Mouse (Mus musculus) spleen, postnatal 36 days (tissue): ENCODE measurements around the gene Gm6525.

Experiments
- DNase-seq, 2 experiments: peaks; one replicate each; pipeline ENCODE4 v3.0.0; 2022; ENCODE audit warnings: low spot score in 2 of 2, mixed read lengths in 1 of 2

Gm6525 gene

DNA sequence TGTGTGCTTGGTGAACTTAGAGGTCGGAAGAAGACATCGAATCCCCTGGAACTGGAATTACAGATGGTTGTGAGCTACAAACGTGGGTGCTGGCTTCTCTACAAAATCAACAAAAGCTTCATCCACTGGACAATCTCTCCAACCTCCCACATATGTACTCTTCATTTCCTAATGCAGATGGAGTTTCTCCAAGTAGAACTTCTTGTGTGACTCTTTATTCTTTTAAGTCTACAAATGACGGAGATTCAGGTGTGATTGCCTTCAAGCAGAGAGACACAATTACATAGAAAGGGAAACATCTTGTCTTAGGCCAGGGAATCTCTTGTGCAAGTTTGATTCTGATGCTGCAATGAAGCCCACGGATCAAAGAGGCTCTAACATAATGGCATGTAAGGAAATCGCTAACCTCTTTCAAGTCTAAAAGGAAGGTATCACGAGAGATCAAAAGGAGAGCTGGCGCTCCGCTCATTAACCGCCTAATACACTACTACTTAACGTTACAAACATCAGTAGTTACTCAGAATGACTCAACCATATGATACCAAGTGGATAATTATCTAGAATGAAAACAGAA, at the start of gene Gm6525:
Gene Gm6525, plus strand, starts transcription at position 524 of the 574 bp plus-strand sequence.
- DNase-seq, result no peak

DNA sequence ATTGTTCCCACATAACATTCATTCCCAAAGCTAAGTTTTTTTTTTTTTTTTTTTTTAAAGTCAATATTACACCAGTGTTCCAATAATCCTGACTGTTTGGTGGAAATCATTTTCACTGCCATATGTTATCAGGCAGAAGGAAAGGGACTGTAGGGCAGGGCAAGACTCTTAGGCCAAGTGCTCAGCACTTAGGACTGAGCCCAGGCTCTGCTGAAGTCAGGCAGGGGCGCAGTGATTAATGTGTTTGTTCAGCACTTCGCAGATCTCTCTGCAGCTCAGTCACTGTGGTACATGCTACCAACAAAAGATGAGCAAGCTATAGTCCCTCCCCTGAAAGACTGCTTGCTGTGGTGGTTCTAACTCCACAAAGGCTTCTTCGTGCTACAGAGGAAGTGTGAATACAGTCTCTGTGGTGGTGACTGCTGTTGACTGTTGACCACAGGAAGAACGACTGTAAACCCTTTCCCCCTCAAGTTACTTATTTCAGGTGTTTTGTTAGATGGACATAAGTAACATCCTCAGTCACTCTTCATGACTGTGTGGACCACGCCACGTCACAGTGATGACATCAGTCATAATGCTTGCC, 48.1 kb upstream of the Gm6525 start:
- peak in 1 of 2 experiments; percentile 19 for DNase-seq

DNA sequence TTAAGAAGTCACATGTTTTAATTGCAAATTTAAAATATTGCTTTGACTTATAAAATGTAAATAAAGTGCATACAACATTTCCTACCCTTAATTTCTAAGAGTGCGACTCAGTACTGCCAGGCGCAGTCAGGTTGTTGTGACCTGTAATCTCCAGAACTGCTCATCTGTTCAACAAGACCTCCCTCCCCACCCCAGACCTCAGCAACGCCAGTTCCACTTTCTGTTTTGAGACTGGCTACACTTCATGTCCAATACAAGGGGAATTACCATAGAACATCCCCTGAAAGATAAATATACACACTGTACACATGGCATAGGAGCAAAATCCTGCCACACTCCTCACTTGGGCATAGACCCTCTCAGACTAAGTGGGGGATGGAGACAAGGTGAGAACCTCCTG, 47.2 kb upstream of the Gm6525 start:
- peak; percentile 37 to 39 for DNase-seq

DNA sequence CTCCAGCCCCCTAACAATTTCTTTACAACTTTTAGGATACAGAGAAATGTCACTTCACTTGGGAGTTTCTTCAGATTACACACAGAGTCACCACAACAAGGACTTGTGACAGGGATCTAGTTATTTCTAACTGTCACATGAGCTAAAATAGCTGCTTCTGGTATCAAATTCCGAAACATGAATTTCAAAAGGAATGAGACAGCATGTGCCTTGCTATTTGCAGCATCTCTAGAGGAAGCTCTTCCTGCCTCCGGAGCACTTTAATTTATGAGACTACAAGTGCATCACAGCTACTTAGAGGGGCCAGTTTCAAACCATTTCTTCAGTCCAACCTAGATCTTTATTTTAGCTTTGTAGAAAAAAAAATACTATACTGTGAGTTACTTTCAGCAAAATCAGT, 46.5 kb upstream of the Gm6525 start:
- no peak for DNase-seq

DNA sequence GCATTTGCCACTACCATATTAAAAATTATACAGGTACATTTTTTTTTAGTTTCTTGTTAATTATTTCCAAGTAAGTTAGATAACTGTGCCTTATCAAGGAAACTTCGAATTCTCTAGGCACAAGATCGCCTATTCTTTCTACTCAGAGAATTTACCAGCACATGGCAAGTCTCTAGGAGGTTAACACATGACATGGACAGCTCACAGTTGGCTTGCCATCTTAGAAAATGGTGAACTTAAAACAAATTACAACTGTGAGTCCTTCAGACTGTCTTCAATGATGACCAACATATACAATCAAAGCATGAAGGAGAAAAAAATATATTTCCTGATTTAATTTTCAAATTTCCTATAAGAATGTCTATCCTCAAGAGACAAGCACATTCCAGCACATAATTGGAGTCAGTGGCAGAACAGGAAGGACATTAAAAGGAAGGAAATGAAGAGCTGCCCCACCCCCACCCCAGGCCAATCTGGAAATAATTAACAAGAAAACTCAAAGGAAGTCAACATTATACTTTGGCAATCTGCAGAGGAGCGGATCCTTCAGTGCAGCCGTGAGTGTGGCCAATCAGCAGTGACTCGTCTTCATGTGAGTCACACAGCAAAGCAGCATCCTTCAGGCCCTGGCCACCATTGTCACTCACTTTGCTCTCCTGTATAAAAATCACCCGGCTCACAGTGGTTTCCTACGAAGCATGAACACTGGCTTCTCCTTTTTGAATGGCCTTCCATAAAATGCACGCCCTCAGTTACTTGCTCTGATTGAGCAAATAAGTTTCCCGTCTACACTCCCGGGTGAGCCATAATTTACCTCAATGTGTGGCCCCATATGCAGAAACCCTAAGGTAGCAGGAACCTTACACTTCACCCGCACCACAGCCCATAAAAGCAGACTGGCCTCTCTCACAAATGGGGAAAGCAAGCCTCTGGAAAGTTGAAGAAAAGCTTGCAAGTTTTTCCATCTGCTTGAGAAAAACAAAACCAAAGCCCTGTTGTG, 44.7 kb upstream of the Gm6525 start:
- no peak for DNase-seq

DNA sequence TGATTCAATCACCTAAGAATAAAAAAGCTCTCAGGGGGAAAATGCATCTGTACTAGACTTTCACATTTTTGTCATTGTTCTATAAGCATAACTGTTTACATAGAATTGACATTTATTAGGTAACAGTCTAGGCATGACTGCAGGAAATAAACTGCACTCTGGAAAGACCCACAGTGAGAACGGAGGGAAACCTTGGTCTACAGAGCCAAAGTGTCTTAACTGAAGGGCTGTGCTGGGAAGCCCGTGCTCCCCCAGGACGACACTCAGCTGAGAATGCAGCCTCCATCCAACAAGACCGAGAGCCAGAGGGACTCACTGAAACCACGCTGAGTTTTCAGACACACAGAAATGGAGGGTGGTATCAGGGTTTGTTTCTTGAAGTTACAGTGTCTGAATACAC, 43.1 kb upstream of the Gm6525 start:
- DNase-seq, result no peak

DNA sequence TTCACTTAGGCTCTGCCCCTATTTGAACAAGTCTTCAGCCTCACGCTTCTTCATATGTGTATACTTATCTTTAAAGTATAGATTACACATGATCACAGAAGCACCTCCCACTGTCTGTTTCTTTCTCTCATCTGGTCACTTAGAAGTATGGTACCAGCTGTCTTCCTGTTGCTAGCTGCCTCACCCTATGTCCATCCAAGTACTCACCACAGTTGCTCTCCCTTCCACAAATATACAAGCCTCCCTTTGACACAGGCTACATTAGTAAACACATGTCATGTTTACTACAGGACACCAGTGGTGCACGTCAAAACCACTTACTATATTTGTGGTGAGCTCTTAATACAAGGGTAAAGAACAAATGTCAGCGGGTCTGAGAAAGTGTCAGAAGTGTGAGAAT, 42.5 kb upstream of the Gm6525 start:
- DNase-seq, result no peak

DNA sequence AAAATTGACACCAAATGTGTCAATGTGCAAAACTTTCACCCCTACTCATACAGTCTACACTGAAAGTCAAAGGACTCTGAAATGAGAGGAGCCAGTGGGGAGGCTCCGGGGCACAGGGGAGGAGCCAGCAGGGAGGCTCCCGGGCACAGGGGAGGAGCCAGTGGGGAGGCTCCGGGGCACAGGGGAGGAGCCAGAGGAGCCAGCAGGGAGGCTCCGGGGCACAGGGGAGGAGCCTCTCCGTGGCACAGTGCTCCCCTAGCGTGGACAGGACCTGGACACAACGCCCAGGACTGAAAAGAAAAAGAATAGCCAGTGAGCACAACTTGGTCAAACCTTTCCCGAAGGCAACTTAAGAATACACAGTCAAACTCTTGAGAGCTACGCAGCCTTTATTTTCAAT, 38.5 kb upstream of the Gm6525 start:
- peak; percentile 9 to 25 for DNase-seq

DNA sequence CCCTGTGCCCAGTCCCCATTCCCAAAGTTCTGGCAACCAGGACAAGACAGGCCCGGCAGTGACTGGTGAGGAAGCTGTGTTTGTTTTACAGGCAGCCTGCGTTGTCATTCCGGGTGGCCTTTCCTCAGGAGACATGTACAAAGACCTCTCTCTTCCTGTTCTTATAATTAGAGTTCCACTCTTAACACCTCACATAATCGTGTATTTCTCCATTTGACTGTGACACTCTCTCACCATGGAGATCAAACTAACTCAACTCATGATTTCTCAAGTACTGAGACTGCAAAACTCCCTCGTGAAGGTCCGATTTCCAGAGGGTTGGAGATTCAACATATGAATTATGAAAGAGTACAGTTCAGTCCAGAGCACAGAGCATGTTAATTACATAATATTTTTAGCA, 38.0 kb upstream of the Gm6525 start:
- DNase-seq, result no peak

DNA sequence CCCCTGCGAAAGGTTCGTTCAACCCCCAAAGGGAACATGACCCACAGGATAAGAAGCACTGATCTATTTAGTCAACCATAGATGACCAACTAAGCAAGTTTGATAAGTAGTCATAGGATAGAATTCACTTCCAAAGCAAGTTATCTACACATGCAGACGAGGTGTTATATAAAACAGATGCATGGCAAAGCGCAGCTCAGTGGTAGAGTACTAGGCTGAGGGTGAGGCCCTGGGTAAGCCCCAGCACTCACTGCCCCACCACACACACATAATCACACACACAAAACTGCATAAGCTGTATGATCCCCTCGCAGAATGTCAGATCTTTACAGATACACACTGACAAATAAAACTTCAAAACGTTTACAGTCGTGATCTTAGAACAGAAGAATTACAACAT, 37.4 kb upstream of the Gm6525 start:
- DNase-seq, result no peak

DNA sequence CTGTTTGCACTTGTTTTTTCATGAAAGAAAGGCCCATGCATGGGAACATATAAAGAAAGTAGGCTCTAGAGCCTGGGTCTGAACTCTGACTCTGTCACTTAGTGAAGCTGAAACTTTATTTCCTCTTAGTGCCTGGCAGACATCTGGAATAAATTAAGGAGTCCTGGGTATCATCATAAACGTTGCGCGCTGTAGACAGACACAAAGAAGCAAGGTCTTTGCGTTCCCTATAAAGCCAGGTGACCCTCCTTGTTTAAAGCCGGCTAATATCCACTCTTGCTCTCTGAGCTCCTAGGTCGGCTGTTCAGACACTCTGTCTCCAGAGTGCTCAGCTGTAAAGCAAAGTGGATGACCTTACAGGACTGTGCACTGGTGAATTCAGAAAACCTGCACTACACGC, 33.0 kb upstream of the Gm6525 start:
- DNase-seq, result no peak

DNA sequence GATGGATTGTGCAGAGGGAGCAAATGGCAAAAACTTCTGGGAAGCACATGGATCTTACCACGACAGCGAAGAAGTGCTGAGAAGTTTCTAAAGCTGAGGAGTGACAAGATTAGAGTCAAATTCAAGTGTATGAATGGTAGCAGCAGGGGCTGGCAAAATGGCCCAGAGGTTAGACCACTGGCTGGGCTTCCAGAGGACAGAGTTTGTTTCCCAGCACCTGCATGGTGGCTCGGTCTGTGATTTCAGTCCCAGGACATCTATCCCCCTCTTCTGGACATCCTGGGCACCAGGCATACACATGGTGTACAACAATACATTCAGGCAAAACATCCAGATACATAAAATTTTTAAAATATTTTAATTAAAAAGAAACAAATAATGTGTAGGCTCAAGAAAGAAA, 24.1 kb upstream of the Gm6525 start:
- DNase-seq, result no peak

DNA sequence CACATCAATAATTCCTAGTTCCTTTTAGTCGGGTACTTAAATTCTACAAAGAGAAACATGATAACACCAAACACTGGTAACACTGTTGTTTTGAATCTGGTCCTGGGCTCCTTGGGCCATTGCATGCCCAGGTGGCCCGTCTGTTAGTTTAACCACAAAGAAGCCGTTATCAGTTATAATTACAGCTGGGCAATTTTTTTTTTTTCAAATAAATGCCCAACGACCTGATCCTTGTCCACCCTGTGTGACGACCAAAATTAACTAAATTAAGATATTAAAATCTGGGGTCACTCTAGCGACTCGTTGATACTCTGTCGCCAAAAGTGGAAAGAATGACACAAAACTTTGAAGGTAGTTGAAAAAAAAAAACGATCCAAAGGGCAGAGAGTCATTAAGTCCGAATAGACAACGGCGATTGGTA, 19.2 kb upstream of the Gm6525 start:
- DNase-seq, result no peak

DNA sequence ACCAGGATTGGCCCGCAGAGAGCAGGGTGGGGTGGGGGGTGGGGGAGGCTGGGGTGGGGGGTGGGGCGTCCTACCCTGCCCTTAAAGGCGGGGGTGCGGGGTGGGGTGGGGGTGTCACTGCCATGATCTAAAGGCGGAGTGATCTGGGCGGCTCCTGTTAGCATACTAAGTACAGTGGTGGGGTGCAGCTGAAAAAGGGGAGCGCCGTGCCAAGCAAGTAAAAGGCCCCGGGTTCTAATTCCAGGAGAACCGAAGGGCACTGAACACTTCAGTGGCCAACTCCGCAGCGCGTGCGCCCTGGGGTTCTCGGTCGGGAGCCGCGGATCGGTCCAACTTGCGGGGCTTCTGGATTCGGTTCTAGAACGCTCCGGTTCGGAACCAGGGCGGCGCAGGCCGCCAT, 18.8 kb upstream of the Gm6525 start:
- DNase-seq, result no peak

DNA sequence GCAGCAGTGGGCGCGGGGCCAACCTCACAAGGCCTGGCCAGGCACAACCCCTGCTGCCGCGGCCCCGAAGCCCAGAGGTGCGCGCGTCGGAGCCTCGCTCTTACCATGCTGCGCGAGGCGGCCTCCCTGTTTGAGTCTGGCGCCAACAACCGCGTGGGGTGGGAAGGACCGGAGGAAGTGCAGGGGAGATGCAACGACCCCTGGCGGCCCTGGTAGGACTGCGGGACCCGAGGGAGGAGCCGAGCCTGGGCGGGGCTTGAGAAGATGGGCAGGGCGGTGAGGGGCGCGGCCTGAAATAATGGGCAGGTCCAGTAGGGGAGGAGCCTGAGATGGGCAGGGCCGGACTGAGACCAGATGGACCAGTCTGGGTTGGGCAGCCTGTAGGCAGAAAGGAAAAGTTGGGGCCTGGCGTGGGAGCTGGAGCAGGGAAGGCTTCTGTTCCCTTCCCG, 18.3 kb upstream of the Gm6525 start, which contains the start of gene Mnd1:
Gene Mnd1, minus strand, starts transcription at position 229 of the 449 bp plus-strand sequence.
- peak; percentile 96 for DNase-seq

DNA sequence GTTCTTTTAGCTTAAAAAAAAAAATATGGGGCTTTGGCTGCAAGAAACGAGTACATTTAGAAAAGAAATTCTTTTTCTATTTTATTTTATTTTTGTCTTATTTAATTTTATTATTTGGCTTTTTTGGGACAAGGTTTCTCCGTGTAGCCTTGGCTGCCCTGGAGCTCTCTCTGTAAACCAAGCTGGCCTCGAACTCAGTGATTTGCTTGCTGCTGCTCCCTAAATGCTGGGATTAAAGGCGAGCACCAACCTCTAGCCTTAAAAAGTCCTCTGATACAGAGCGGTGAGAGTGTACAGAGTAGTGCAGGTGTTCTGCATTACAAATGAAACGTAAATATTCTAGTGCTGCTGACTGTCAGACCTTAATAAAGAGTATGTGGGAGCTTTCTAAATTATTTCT, 17.8 kb upstream of the Gm6525 start:
- DNase-seq, result no peak

DNA sequence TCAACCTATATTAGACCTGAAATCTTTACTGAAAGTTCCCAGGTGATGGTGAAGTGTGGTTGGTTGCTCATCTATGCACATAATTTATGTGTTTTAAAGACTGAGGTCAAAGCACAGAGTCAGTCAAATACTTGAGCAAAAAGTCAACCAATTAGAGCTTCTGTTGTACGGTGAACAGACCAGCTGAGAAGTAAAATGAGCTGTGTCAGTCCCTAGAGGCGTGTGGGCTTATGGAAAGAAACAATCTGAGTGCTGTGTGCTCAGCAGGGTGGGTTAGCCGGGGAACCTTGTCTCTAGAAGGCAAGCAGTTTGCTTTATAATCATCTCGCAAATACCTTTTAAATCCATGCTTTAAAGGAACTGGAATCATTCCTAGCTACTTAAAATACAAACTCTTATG, 16.9 kb upstream of the Gm6525 start:
- peak; percentile 40 to 47 for DNase-seq

DNA sequence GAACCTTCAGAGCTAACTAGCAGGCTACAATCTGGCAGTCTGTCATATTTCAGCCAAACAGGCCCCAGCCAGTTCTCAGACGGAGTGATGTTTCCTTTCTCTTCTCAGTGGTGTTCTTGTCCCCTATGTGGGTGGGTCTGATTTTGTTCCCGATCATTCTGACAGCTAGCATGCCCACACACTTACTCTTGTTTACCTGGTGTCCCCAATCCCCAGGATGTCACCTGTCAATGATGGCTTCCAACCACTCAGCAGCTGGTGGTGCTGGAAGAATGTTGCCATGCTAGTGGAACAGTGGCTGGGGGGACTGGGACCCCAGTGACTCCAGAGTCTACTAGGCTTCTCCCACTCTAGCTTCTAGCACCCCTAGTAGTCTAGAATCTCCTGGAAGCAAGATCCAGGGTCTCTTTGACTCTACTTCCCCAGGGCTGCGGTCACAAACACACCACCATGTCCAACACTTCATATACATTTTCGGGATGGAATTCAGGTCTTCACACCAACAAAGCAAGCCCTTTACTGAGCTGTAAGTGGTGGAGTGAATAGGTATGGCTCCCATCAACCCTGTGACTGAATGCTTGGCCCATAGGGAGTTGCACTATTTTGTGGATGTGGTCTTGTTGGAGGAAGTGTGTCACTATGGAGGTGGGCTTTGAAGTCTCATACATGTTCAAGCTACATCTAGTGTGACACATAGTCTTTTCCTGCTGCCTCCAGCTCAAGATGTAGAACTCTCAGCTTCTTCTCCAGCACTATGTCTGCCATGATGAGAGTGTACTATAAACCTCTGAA, 16.1 kb upstream of the Gm6525 start:
- no peak for DNase-seq

DNA sequence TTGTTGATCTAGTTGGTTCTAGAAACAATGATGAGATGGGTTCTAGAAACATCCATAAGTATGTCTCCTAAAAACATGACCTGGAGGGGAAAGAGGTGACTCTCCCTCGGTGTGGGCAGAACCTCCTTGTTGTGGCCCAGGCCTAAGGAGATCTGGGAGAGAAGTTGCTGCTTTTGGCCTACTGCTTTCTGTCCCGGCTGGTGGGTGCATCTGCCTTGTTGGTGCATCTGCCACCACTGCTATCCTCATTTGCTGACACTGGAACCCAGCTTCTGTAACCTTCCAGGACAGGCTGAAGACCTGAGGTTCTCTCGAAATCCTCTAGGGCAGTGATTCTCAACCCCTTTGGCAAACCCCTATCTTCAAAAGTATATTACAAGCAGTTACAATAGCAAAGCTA, 8.5 kb upstream of the Gm6525 start:
- no peak for DNase-seq

DNA sequence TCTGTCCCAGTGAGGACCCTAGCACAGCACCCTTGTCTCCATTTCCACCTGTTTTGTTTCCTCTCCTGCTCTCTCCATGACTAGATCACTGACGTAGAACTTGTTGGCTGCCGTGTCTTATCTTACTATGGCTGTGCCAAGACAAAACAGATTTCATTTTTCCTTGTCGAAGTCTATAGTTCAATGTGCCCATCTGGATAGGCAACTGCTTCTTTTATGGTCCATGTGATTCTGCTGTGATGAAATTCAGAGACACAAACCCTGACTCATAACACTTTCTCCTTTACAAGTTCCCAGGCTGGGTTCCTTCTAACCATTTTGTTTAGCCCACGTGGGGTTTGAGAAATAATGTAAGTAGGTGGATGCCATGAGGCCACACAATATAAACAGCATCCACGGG, 7.8 kb upstream of the Gm6525 start:
- no peak for DNase-seq

DNA sequence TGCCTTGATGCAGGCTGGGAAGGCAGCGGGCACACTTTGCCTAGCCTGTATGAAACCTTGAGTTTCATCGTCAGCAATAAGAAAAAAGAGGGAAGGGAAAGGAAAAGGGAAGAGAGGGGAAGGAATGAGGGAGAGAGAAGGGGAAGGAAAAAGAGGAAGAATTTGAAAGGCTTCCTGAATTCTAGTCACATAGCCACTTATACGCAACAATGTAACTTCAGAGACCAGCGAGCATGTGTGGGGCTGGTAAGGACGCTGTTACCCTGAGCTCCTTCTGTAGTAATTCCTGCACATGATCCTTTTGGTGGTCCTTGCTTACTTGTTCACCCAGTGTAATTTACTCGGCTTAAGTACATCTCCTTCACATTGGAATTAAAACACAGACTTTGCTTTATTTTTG, 5.0 kb upstream of the Gm6525 start:
- no peak for DNase-seq
